ENCODE assay signal across 8 mouse cellular contexts in the genomic region with DNA sequence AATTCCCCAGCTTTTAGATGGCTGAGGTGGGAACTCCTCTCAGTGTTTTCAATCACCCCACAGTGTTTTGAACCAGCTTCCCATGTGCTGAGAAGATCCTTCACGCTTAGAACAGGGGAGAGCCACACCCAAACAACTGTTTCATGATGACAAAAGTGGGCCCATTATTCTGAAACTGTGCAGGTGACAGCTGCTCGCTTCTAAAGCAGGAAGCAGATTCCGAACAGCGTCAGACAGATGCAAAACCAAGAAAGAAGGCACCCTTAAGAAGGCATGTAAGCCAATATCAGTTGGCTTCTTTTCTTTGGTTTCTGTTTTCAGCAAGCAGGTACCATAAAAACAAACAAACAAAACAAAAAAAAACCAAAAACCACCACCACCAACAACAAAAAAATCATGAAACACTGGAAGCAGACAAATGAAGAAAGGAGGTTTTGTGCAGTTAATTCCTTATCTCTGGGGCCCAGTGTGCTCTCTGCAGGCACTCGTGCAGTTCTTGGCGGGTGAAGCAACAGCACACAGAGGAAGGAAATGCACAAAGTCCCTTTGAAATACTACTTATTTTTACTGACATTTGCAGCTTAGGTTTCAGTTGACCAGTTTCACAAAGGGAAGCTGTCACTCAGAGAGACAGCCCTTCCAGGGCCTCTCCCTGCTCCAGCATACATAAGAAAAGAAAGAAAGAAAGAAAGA. TPM values are rescaled to one million over a fixed set of nuclear protein-coding genes. Genes with fewer than 3 reads are reported as not detected.
DNase-seq lines count a peak whose midpoint lies in the region; ATAC-seq and TF ChIP-seq lines count a peak whose summit lies in the region.
"Had no signal": no experiment of that assay in that cellular context is flagged by ENCODE, and none has a peak within 500 bp of the region (broad histone marks: within the 10 kb centered on the region; RNA-seq: fewer than 3 reads in every experiment).

No protein-coding gene starts in this region.

- intact Hi-C loops in left cerebral cortex, postnatal 4 days (cut with DNase I) = no loop called here

- in situ Hi-C loops in CH12.LX (cut with MboI; ENCODE audit: low pct_ligation_motif_present, low pct_unique_long_range_greater_than_20kb, low sequenced_read_pairs) = no loop called here

- dilution Hi-C loops in CH12.LX (cut with MboI; ENCODE audit: extremely low pct_ligation_motif_present, extremely low pct_unique_long_range_greater_than_20kb, low sequenced_read_pairs) = no loop called here

- peak; percentile 75 for TF ChIP-seq EP300 in CH12.LX (IDR thresholded peaks at IDR 0.05; ENCODE audit: low read length)

- TF ChIP-seq POLR2A in CH12.LX (IDR thresholded peaks at IDR 0.05; ENCODE audit: low read depth, low read length) = peak; percentile 30

- TF ChIP-seq RAD21 in CH12.LX (IDR thresholded peaks at IDR 0.05; ENCODE audit: low read depth, low read length) = no peak; the same call in 1 of the 2 replicates

- H3K79me2 ChIP-seq in CH12.LX (replicated peaks; ENCODE audit: control insufficient read depth, extremely low read depth, insufficient read depth, poor library complexity, severe bottlenecking) = peaks cover 85% of the 10 kb centered on the region

- peak overlapping the region; percentile 52 for H3K27ac ChIP-seq in CH12.LX (ENCODE audit: insufficient read depth, low read depth)
- H3K27ac ChIP-seq in heart, embryonic 16.5 days (ENCODE audit: low read length) = peak overlapping the region; percentile 78
- H3K27ac ChIP-seq: limb, embryonic 12.5 days had no signal

- DNase-seq in B cell, adult 2 months = peak; percentile 60 to 66
- DNase-seq in CH12.LX (ENCODE audit: extremely low read depth) = peak; percentile 83
- DNase-seq in embryo, embryonic 11 days = no peak
- no peak for DNase-seq in cerebellum, postnatal 10 days
- DNase-seq in left cerebral cortex, postnatal 4 days = no peak

- H3K9ac ChIP-seq in CH12.LX (ENCODE audit: insufficient read depth, low read depth) = peak overlapping the region; percentile 44
- no peak overlapping the region for H3K9ac ChIP-seq in heart, embryonic 16.5 days (ENCODE audit: low read length)
- H3K9ac ChIP-seq: limb, embryonic 12.5 days had no signal

- no peaks in the 10 kb centered on the region for H3K27me3 ChIP-seq in CH12.LX (replicated peaks)
- H3K27me3 ChIP-seq in heart, embryonic 16.5 days (ENCODE audit: control insufficient read depth, insufficient read depth, low read length) = no peaks in the 10 kb centered on the region
- H3K27me3 ChIP-seq: limb, embryonic 12.5 days had no signal

- no peak overlapping the region for H3K4me3 ChIP-seq in CH12.LX (replicated peaks in 1 of 3; ENCODE audit: low read depth in 2 of 3, low read length in 2 of 3, poor library complexity in 1 of 3)
- no peak overlapping the region for H3K4me3 ChIP-seq in heart, embryonic 16.5 days (ENCODE audit: low read length)
- H3K4me3 ChIP-seq: limb, embryonic 12.5 days had no signal

- no peak for TF ChIP-seq CTCF in CH12.LX (conservative IDR thresholded peaks at IDR 0.05 in 1 of 2, IDR thresholded peaks at IDR 0.05 in 1 of 2; ENCODE audit: low read depth in 2 of 2, low read length in 2 of 2)

- H3K36me3 ChIP-seq in CH12.LX (replicated peaks in 1 of 2; ENCODE audit: control insufficient read depth in 1 of 2, insufficient read depth in 1 of 2, low read length in 1 of 2) = peaks cover 25 to 67% of the 10 kb centered on the region in 2 experiments
- H3K36me3 ChIP-seq in heart, embryonic 16.5 days (ENCODE audit: control insufficient read depth, insufficient read depth) = peaks cover 3% of the 10 kb centered on the region; the same call in 1 of the 2 replicates
- H3K36me3 ChIP-seq: limb, embryonic 12.5 days had no signal

- no peaks in the 10 kb centered on the region for H3K9me3 ChIP-seq in CH12.LX (replicated peaks; ENCODE audit: low read length)
- no peaks in the 10 kb centered on the region for H3K9me3 ChIP-seq in heart, embryonic 16.5 days (replicated peaks; ENCODE audit: control insufficient read depth, low read length)
- H3K9me3 ChIP-seq: limb, embryonic 12.5 days had no signal

- 33% methylated on average over 6 of the region's 6 CpGs for WGBS in heart, embryonic 16.5 days

- peak; percentile 45; the same call in 1 of the 2 replicates for ATAC-seq in heart, embryonic 16.5 days (replicated peaks; ENCODE audit: extremely low read depth, insufficient read depth, low FRiP score)
- peak; percentile 66 for ATAC-seq in megakaryocyte progenitor cell, adult 5-6 weeks (replicated peaks; ENCODE audit: poor library complexity)

- H3K4me1 ChIP-seq in CH12.LX (ENCODE audit: control insufficient read depth in 1 of 2, insufficient read depth in 2 of 2) = peaks cover 26 to 87% of the 10 kb centered on the region in 2 experiments
- peaks cover 21% of the 10 kb centered on the region for H3K4me1 ChIP-seq in heart, embryonic 16.5 days (ENCODE audit: control insufficient read depth, insufficient read depth, low read length)

- H3K4me2 ChIP-seq in CH12.LX (ENCODE audit: insufficient read depth, low read depth, poor library complexity, severe bottlenecking) = peak overlapping the region; percentile 63
- peak overlapping the region; percentile 29; the same call in 1 of the 2 replicates for H3K4me2 ChIP-seq in heart, embryonic 16.5 days (ENCODE audit: low read depth, low read length)
- H3K4me2 ChIP-seq: limb, embryonic 12.5 days had no signal

TF ChIP-seq in CH12.LX, 34 proteins besides CTCF, POLR2A, EP300 and RAD21:
- peak; percentile 96 for TF ChIP-seq TCF12 (IDR thresholded peaks at IDR 0.05; ENCODE audit: low read depth, low read length)
- TF ChIP-seq MAFK (IDR thresholded peaks at IDR 0.05; ENCODE audit: insufficient replicate concordance, low read length) = 0 out of 2 replicates have a peak, but pooled peaks have one; percentile 13
- 0 out of 2 replicates have a peak, but pooled peaks have one; percentile 6 for TF ChIP-seq JUND (conservative IDR thresholded peaks at IDR 0.05; ENCODE audit: low read depth, low read length)
- TF ChIP-seq ETS1 (conservative IDR thresholded peaks at IDR 0.05; ENCODE audit: low read depth, low read length) = peak; percentile 90
- TF ChIP-seq E2F4 (IDR thresholded peaks at IDR 0.05; ENCODE audit: insufficient replicate concordance, low read depth, low read length) = no peak
- peak; percentile 95 for TF ChIP-seq SIN3A (IDR thresholded peaks at IDR 0.05; ENCODE audit: low read length)
- 0 out of 2 replicates have a peak, but pooled peaks have one; percentile 10 for TF ChIP-seq CHD2 (IDR thresholded peaks at IDR 0.05; ENCODE audit: low read length)
- peak; percentile 64 for TF ChIP-seq ELF1 (IDR thresholded peaks at IDR 0.05; ENCODE audit: low read depth, low read length)
- peak; percentile 72; the same call in 1 of the 2 replicates for TF ChIP-seq MEF2A (IDR thresholded peaks at IDR 0.05; ENCODE audit: borderline replicate concordance, low read depth, low read length)
- TF ChIP-seq MAX (IDR thresholded peaks at IDR 0.05; ENCODE audit: low read length) = peak; percentile 75
- TF ChIP-seq MAZ (IDR thresholded peaks at IDR 0.05; ENCODE audit: low read depth, low read length) = 0 out of 2 replicates have a peak, but pooled peaks have one; percentile 12
- TF ChIP-seq MXI1 (IDR thresholded peaks at IDR 0.05; ENCODE audit: low read depth, low read length) = peak; percentile 95
- TF ChIP-seq SMC3 (IDR thresholded peaks at IDR 0.05; ENCODE audit: low read depth, low read length) = no peak; the same call in 1 of the 2 replicates
- peak; percentile 14 for TF ChIP-seq ZNF384 (IDR thresholded peaks at IDR 0.05; ENCODE audit: low read depth, low read length)
- peak; percentile 66; the same call in 1 of the 2 replicates for TF ChIP-seq CHD1 (IDR thresholded peaks at IDR 0.05; ENCODE audit: low read depth, low read length)
- TF ChIP-seq ZMIZ1 (IDR thresholded peaks at IDR 0.05; ENCODE audit: low read depth, low read length) = no peak
- peak; percentile 76 for TF ChIP-seq BHLHE40 (IDR thresholded peaks at IDR 0.05; ENCODE audit: low read depth, low read length)
- TF ChIP-seq MYC (IDR thresholded peaks at IDR 0.05; ENCODE audit: low read depth, low read length) = peak; percentile 88
- TF ChIP-seq ZKSCAN1 (IDR thresholded peaks at IDR 0.05; ENCODE audit: borderline replicate concordance, low read depth, low read length) = no peak
- TF ChIP-seq TBP (conservative IDR thresholded peaks at IDR 0.05; ENCODE audit: low read depth, low read length) = no peak
- peak; percentile 69 for TF ChIP-seq IRF4 (IDR thresholded peaks at IDR 0.05; ENCODE audit: low read depth, low read length)

RNA-seq across cellular contexts. Expression of a gene that starts 33.9 kb away (rescaled TPM):
- total RNA-seq in CH12.LX (2012; rRNA removed) = 122 and 153 TPM in 2 replicates
- 93.3 and 112 TPM in 2 replicates for total RNA-seq in CH12.LX (2014; rRNA removed)
- polyA plus RNA-seq in CH12.LX (2012; ENCODE audit: insufficient read length, low read depth) = 95.3 and 102 TPM in 2 replicates
- 17.3 and 19.1 TPM in 2 replicates for polyA plus RNA-seq in heart, embryonic 16.5 days (2015; fragmentation: Nextera tagmentation; extraction: Ambion mirVana)
- 182 and 183 TPM in 2 replicates for total RNA-seq in megakaryocyte progenitor cell, adult 5-6 weeks (2015)
- 128 and 134 TPM in 2 replicates for total RNA-seq in megakaryocyte progenitor cell, adult 5-6 weeks (2017)
- 10 to 100 TPM; 10.6 to 11.0 TPM for total RNA-seq in left cerebral cortex, postnatal 4 days (2021)

Comparison
In these comparisons a context has a peak if more than half of its experiments do, and no peak if none do; other contexts are left out.
1. DNase-seq: peak in B cell, adult 2 months (2 of 2) and CH12.LX (single experiment); none in embryo, embryonic 11 days (single experiment), cerebellum, postnatal 10 days (0 of 2) and left cerebral cortex, postnatal 4 days (single experiment).
2. RNA of a gene that starts 33.9 kb away (total RNA-seq): 128 to 183 TPM in megakaryocyte progenitor cell, adult 5-6 weeks and 93.3 to 153 TPM in CH12.LX; 10.6 to 11.0 TPM in left cerebral cortex, postnatal 4 days; every median in the first group is over 4 times any median in the second.